Mouse (Mus musculus) bone marrow macrophage, adult 2 months (primary cell): ENCODE data around the gene Ifnar1. TPM values are rescaled to one million over a fixed set of nuclear protein-coding genes. Genes with fewer than 3 reads are reported as not detected.

Experiments used
- H3K27ac ChIP-seq: 2 replicates; pipeline ENCODE4 v1.5.1; 2012; ENCODE audit warnings: low read depth, low read length; ENCODE audit not compliant: insufficient read depth
- H3K4me1 ChIP-seq: 2 replicates; pipeline ENCODE4 v1.6.1; 2012; ENCODE audit warnings: low read length; ENCODE audit not compliant: control insufficient read depth, insufficient read depth
- H3K4me3 ChIP-seq: 2 replicates; pipeline ENCODE4 v1.5.1; 2012; ENCODE audit warnings: mild to moderate bottlenecking, low read length, moderate library complexity; ENCODE audit not compliant: insufficient read depth
- CTCF ChIP-seq: IDR thresholded peaks from 2 replicates; pipeline ENCODE4 v1.5.1; 2012; ENCODE audit warnings: low read depth, mild to moderate bottlenecking, low read length, moderate library complexity
- POLR2A ChIP-seq: IDR thresholded peaks from 2 replicates; pipeline ENCODE4 v1.6.1; 2012; ENCODE audit warnings: mild to moderate bottlenecking, low read depth, low read length, borderline replicate concordance
- polyA plus RNA-seq: library from polyadenylated mRNA; stranded (reverse); fragments of >200 nt; gene quantifications from 2 replicates; pipeline ENCODE4 v1.2.4, GENCODE M21; 2012; ENCODE audit not compliant: missing spikeins, insufficient read depth, insufficient read length

The Ifnar1 gene
- polyA plus RNA-seq, 1 experiment = 92.5 TPM

- no peak overlapping the region for H3K27ac ChIP-seq
- TF ChIP-seq CTCF (no peak), POLR2A (no peak)
- H3K4me1 ChIP-seq = no peaks in the 10 kb centered on the region
- no peak overlapping the region for H3K4me3 ChIP-seq
Observed at GRCm38 (mm10) chr16:91496206-91496605, 11.2 kb downstream of the Ifnar1 start.

- no peak for TF ChIP-seq CTCF
- TF ChIP-seq POLR2A = no peak
- Histone ChIP-seq H3K4me3 (no peak overlapping the region), H3K4me1 (no peaks in the 10 kb centered on the region), H3K27ac (no peak overlapping the region)
Observed at GRCm38 (mm10) chr16:91496766-91497165, 11.7 kb downstream of the Ifnar1 start.

- TF ChIP-seq POLR2A (no peak), CTCF (no peak)
- no peak overlapping the region for H3K4me3 ChIP-seq
- no peaks in the 10 kb centered on the region for H3K4me1 ChIP-seq
- no peak overlapping the region for H3K27ac ChIP-seq
Observed at GRCm38 (mm10) chr16:91498041-91498440, 13.0 kb downstream of the Ifnar1 start.

- Histone ChIP-seq H3K4me1 (no peaks in the 10 kb centered on the region), H3K4me3 (no peak overlapping the region), H3K27ac (no peak overlapping the region)
- TF ChIP-seq CTCF = no peak
Observed at GRCm38 (mm10) chr16:91504701-91505100, 19.7 kb downstream of the Ifnar1 start.

- no peak overlapping the region for H3K4me3 ChIP-seq
- H3K27ac ChIP-seq = no peak overlapping the region
- H3K4me1 ChIP-seq = no peaks in the 10 kb centered on the region
- TF ChIP-seq CTCF (no peak), POLR2A (no peak)
Observed at GRCm38 (mm10) chr16:91505116-91505601, 20.1 kb downstream of the Ifnar1 start.

GRCm38 (mm10) chr16:91506396-91506795 lies 21.4 kb downstream of the Ifnar1 start:
- Histone ChIP-seq H3K27ac (no peak overlapping the region), H3K4me1 (no peaks in the 10 kb centered on the region), H3K4me3 (no peak overlapping the region)
- TF ChIP-seq CTCF (no peak), POLR2A (no peak)

GRCm38 (mm10) chr16:91512161-91512787 lies 27.2 kb downstream of the Ifnar1 start:
- H3K27ac ChIP-seq = no peak overlapping the region
- H3K4me1 ChIP-seq = peaks cover 9% of the 10 kb centered on the region
- no peak for TF ChIP-seq POLR2A
- peak; percentile 95 for TF ChIP-seq CTCF
- no peak overlapping the region for H3K4me3 ChIP-seq

- TF ChIP-seq CTCF (no peak), POLR2A (no peak)
- no peak overlapping the region for H3K4me3 ChIP-seq
Observed at GRCm38 (mm10) chr16:91513099-91513498, 28.1 kb downstream of the Ifnar1 start.

GRCm38 (mm10) chr16:91517020-91517419 lies 32.0 kb downstream of the Ifnar1 start:
- Histone ChIP-seq H3K4me3 (no peak overlapping the region), H3K4me1 (peaks cover 24% of the 10 kb centered on the region), H3K27ac (no peak overlapping the region)
- no peak for TF ChIP-seq POLR2A
- no peak for TF ChIP-seq CTCF

More at GRCm38 (mm10) chr16:91513099-91513498, 28.1 kb downstream of the Ifnar1 start:
- H3K4me1 ChIP-seq = peaks cover 9% of the 10 kb centered on the region
- no peak overlapping the region for H3K27ac ChIP-seq

GRCm38 (mm10) chr16:91522040-91522439 lies 37.0 kb downstream of the Ifnar1 start:
- TF ChIP-seq POLR2A = no peak
- no peak for TF ChIP-seq CTCF
- peaks cover 50% of the 10 kb centered on the region for H3K4me1 ChIP-seq
- no peak overlapping the region for H3K4me3 ChIP-seq
- H3K27ac ChIP-seq = peak overlapping the region; percentile 96
